Mouse (Mus musculus) kidney, adult 2 months (tissue): ENCODE data around the gene Wwox. TPM values are rescaled to one million over a fixed set of nuclear protein-coding genes. Genes with fewer than 3 reads are reported as not detected.

Source experiments
- DNase-seq: peaks from one replicate; pipeline ENCODE4 v3.0.0; 2021
- H3K27ac ChIP-seq: fragments of 200-500 bp; 2 replicates; pipeline ENCODE4 v1.5.1; 2012; ENCODE audit warnings: low read depth, low read length, control low read depth, inconsistent platforms; ENCODE audit not compliant: insufficient read depth
- H3K27me3 ChIP-seq: fragments of 200-500 bp; replicated peaks from 2 replicates; pipeline ENCODE4 v1.6.1; 2012; ENCODE audit warnings: mild to moderate bottlenecking, moderate library complexity, low read length, inconsistent platforms; ENCODE audit not compliant: control insufficient read depth, insufficient read depth
- H3K36me3 ChIP-seq: fragments of 200-500 bp; 2 replicates; pipeline ENCODE4 v1.6.1; 2012; ENCODE audit warnings: mild to moderate bottlenecking, moderate library complexity, low read length, inconsistent platforms; ENCODE audit not compliant: control insufficient read depth, insufficient read depth
- H3K4me1 ChIP-seq: fragments of 200-500 bp; 2 replicates; pipeline ENCODE4 v1.6.1; 2011; ENCODE audit warnings: low read length; ENCODE audit not compliant: control insufficient read depth, insufficient read depth
- H3K4me3 ChIP-seq: fragments of 200-500 bp; 2 replicates; pipeline ENCODE4 v1.5.1; 2011; ENCODE audit warnings: mild to moderate bottlenecking, low read depth, low read length, control low read depth; ENCODE audit not compliant: insufficient read depth
- CTCF ChIP-seq: fragments of 200-500 bp; conservative IDR thresholded peaks from 2 replicates; pipeline ENCODE4 v1.5.1; 2011; ENCODE audit warnings: low read depth, mild to moderate bottlenecking, control low read depth, low read length, moderate library complexity, mixed read lengths; ENCODE audit not compliant: insufficient read depth, insufficient read length
- POLR2A ChIP-seq: fragments of 200-500 bp; IDR thresholded peaks from one replicate; pipeline ENCODE4 v1.6.1; 2011; ENCODE audit warnings: low read depth, low read length, control low read depth
- WGBS: fragments of 180-500 bp; shearing (Covaris S2); methylation state at CpG from one replicate; pipeline ENCODE4 v1.1.7; 2018; 5-methylcytosine and 5-hydroxymethylcytosine counted together
- polyA plus RNA-seq: library from polyadenylated mRNA; depleted of rRNA; stranded (reverse); fragments of >200 nt; gene quantifications from 2 replicates; pipeline ENCODE4 v1.2.3, GENCODE M21; 2012

Wwox gene
- polyA plus RNA-seq, 1 experiment: 15.3 TPM

GRCm38 (mm10) chr8:114890478-114890877, 451.0 kb downstream of the Wwox start:
- no peaks in the 10 kb centered on the region for H3K36me3 ChIP-seq
- no peak overlapping the region for H3K4me3 ChIP-seq
- H3K4me1 ChIP-seq: no peaks in the 10 kb centered on the region
- no peak for TF ChIP-seq POLR2A
- no peak for TF ChIP-seq CTCF
- H3K27me3 ChIP-seq: no peaks in the 10 kb centered on the region
- WGBS: 68% methylated on average over 5 of the region's 5 CpGs
- no peak for DNase-seq
- no peak overlapping the region for H3K27ac ChIP-seq

- Histone ChIP-seq H3K27ac (no peak overlapping the region), H3K27me3 (no peaks in the 10 kb centered on the region), H3K4me3 (no peak overlapping the region), H3K4me1 (no peaks in the 10 kb centered on the region), H3K36me3 (no peaks in the 10 kb centered on the region)
- DNase-seq: no peak
- no peak for TF ChIP-seq POLR2A
- no peak for TF ChIP-seq CTCF
- WGBS: 94% methylated on average over 4 of the region's 4 CpGs
Observed at GRCm38 (mm10) chr8:114891252-114891651, 451.8 kb downstream of the Wwox start.

GRCm38 (mm10) chr8:114897432-114897831, 458.0 kb downstream of the Wwox start:
- Histone ChIP-seq H3K27me3 (no peaks in the 10 kb centered on the region), H3K27ac (no peak overlapping the region), H3K4me3 (no peak overlapping the region), H3K4me1 (no peaks in the 10 kb centered on the region), H3K36me3 (no peaks in the 10 kb centered on the region)
- 75% methylated on average over 8 of the region's 8 CpGs for WGBS
- TF ChIP-seq CTCF (no peak), POLR2A (no peak)
- DNase-seq: no peak

DNA sequence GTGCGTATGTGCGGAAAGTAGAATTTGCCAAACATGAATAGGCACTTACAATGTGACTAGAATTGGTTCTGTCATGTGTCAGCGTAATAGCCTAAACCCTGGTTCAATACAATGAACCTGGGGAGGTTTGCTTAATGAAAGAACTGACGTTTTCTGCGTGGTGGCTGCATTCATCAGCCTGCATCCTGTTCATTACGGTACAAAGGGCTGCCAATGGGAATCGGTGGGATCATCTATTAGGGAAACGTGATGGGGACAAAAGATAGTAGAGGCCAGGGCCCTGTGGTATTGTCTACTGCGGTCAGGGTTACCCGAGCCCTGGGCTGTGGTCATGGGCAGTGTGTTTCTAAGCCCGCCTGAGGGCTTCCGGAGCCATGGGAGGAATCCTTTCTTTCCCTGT, 459.7 kb downstream of the Wwox start:
- Histone ChIP-seq H3K4me1 (no peaks in the 10 kb centered on the region), H3K27me3 (no peaks in the 10 kb centered on the region), H3K27ac (no peak overlapping the region), H3K36me3 (no peaks in the 10 kb centered on the region), H3K4me3 (no peak overlapping the region)
- TF ChIP-seq CTCF: no peak
- no peak for TF ChIP-seq POLR2A
- no peak for DNase-seq
- 92% methylated on average over 12 of the region's 12 CpGs for WGBS

DNA sequence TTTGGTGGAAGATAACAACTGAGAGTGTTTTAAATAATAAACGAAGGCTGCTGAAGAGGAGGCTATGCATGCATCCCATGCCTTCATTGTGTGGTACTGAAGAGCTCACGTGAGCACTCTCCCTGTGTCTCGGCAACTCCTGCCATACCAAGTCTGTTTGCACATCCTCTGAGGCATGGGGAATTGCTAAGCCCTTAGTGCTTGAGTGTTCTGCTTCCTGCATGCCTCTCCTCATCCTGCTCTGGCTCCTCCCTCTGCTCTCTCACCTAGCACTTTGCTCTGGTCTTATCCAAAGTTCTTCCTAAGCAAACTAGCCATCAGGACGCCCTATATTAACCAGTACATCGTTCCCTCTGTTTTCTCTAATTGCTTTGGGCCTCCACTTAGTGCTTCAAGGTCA, 463.1 kb downstream of the Wwox start:
- TF ChIP-seq CTCF: no peak
- Histone ChIP-seq H3K4me1 (no peaks in the 10 kb centered on the region), H3K27ac (no peak overlapping the region), H3K36me3 (no peaks in the 10 kb centered on the region), H3K4me3 (no peak overlapping the region), H3K27me3 (no peaks in the 10 kb centered on the region)
- 87% methylated on average over 5 of the region's 5 CpGs for WGBS
- no peak for DNase-seq

GRCm38 (mm10) chr8:114908086-114908485, 468.6 kb downstream of the Wwox start:
- TF ChIP-seq POLR2A (no peak), CTCF (no peak)
- H3K4me1 ChIP-seq: no peaks in the 10 kb centered on the region
- H3K36me3 ChIP-seq: no peaks in the 10 kb centered on the region
- no peak for DNase-seq
- WGBS: 91% methylated on average over 8 of the region's 8 CpGs
- no peak overlapping the region for H3K4me3 ChIP-seq
- no peak overlapping the region for H3K27ac ChIP-seq
- no peaks in the 10 kb centered on the region for H3K27me3 ChIP-seq

DNA sequence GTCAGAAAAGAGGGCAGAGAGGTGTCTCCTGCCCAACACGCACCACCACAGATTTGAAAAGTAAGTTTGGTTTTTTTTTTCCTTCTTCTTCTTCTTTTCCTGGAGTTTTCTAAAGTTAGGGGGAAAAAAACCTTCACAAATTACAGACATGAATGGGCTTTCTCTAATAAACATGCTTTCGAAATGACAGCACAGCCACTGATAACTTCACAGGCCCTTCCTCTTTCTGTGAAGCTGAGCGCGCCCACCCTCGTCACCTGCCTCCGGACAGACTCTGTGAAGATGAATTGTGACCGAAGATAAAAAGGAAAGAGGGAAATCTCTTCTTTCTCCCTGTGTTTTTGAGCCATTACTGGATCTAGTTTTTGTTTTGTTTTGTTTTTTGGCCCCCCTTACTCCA, 469.1 kb downstream of the Wwox start:
- no peak for TF ChIP-seq POLR2A
- TF ChIP-seq CTCF: no peak
- no peaks in the 10 kb centered on the region for H3K4me1 ChIP-seq
- no peaks in the 10 kb centered on the region for H3K36me3 ChIP-seq
- no peak overlapping the region for H3K27ac ChIP-seq
- 74% methylated on average over 7 of the region's 7 CpGs for WGBS
- DNase-seq: no peak
- H3K4me3 ChIP-seq: no peak overlapping the region
- H3K27me3 ChIP-seq: no peaks in the 10 kb centered on the region

DNA sequence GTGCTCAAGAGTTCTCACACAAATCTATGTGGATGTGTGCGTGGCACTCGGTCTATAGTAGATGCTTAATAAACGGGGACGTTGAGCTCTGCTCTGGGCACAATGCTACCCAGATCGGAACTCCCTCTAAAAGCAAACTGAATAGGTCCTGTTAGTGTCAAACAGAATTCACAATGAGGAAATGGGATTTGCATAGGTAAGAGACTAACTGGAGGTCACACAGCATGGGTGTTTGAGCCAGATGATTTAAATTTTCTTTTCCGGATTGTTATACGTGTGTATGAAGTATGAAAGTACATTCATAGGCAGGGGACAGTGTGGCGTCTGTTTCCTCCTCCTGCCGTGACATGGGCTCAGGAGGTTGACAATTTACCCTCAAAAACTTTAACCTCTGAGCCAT, 469.7 kb downstream of the Wwox start:
- H3K4me3 ChIP-seq: no peak overlapping the region
- H3K4me1 ChIP-seq: no peaks in the 10 kb centered on the region
- no peaks in the 10 kb centered on the region for H3K27me3 ChIP-seq
- H3K27ac ChIP-seq: no peak overlapping the region
- H3K36me3 ChIP-seq: no peaks in the 10 kb centered on the region
- no peak for DNase-seq
- TF ChIP-seq CTCF (no peak), POLR2A (no peak)
- 93% methylated on average over 9 of the region's 9 CpGs for WGBS
